Mouse (Mus musculus) megakaryocyte progenitor cell, adult 5-6 weeks (primary cell): Measurements from ENCODE around the gene Taar7a. TPM values are rescaled to one million over a fixed set of nuclear protein-coding genes. Genes with fewer than 3 reads are reported as not detected.

ENCODE experiments used
- ATAC-seq: replicated peaks from 2 replicates; pipeline ENCODE4 v1.8.0; 2016; ENCODE audit warnings: mild to moderate bottlenecking, moderate TSS enrichment, inconsistent platforms; ENCODE audit not compliant: poor library complexity
- total RNA-seq, 2 experiments: library from RNA; stranded (forward) in 1 of 2; stranded (reverse) in 1 of 2; fragments of 157-497, 149-512 nt in 1 of 2; fragments of 200-1000 nt in 1 of 2; gene quantifications; 2 replicates each; pipeline versions ENCODE4 v1.2.3 to v1.2.4; 2015 to 2017

Gene Taar7a
- total RNA-seq (2015): not detected in 2 replicates
- total RNA-seq (2017): not detected in 2 replicates

DNA sequence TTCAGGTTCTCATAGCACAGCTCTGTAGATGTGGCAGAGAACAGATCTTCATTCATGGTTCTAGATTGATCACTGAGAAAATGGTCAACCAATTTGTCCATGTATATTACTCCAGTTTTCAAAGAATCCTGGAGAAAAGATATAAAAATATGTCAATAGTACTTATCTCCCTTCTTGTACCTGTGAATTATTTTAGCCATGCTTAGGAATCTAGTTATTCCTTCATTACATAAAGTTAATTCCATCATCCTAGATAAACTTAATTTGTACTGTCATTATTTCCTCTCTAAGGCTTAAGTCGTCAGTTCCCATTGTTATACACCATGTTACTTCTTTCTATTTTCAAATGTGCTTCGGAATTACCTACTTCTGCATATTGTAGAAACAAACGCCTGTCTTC is at the start of gene Taar7a:
Taar7a (minus strand) TSS at position 101 of the 400 bp plus-strand sequence.
- no peak for ATAC-seq

DNA sequence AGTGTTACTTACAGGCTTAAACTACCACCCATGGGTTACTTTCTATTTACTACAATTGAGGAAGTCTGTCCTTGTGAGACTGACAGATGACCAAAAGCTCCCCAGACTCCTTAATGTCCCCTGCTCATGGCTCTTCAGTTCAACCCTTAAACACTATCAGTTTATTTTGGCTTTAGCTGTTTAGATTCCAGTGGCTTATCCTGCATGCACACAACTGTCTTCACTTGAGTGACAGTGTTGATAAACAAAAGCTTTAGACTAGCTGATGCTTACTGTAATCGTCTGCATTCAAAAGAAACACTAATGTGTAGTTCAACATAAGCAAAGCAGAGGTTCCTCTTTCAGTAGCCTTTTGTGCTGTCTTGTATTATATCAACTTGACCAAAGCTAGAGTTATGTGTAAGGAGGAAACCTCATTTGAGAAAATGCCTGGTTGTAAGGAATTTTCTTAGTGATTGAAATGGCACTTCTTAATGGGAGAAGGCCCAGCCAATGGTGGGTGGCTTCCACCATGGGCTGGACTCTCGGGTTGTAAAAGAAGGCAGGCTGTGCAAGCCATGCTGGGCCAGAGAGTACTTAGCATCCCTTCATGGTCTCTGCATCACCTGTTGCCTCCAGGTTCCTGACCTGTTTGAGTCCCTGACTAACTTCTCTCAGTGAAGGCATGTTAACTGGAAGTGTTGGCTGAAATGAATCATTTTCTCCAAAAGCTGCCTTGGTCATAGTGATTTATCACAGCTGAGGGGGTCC is 47.0 kb upstream of the Taar7a start:
- peak; percentile 96 for ATAC-seq

DNA sequence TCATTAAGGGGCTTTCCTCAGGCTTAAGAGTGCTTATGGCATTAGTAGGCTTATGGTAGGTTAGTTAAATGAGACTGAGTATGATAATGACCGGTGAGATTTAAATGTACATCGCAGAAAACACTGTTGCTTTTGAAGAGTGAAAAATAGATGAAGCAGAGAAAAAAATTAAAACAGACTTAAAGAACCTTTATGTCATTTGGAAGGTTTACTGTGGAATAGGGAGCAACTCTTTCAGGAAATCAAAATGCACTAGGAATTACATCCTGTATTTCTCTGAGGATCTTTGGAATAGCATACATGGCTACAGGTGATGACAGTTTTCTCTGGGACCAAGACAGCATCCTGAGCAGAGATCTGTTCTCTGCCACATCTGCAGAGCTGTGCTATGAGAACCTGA is 44.0 kb upstream of the Taar7a start, which contains the start of gene Taar7e:
Taar7e (plus strand) TSS at position 301 of the 400 bp plus-strand sequence.
- ATAC-seq: no peak

DNA sequence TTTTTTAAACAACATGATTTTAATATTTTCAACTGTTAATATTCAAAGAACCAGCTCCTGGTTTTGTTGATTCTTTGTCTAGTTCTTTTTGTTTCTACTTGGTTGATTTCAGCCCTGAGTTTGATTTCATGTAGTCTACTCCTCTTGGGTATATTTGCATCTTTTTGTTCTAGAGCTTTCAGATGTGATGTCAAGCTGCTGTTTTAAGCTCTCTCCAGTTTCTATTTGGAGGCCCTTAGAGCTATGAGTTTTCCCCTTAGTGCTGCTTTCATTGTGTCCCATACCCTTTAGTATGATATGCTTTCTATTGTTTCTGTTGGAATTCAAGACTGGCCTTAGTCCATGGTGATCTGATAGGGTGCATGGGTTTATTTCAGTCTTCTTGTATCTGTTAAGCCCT is 38.1 kb upstream of the Taar7a start:
- no peak for ATAC-seq

- ATAC-seq: no peak
These were observed 33.6 kb upstream of the Taar7a start, which contains the start of gene Taar7d for GRCm38 (mm10) chr10:24026922-24027321. Taar7d (plus strand) TSS chr10:24027222.

- no peak; the same call in 1 of the 2 replicates for ATAC-seq
These were observed 14.9 kb upstream of the Taar7a start for GRCm38 (mm10) chr10:24008143-24008542.

DNA sequence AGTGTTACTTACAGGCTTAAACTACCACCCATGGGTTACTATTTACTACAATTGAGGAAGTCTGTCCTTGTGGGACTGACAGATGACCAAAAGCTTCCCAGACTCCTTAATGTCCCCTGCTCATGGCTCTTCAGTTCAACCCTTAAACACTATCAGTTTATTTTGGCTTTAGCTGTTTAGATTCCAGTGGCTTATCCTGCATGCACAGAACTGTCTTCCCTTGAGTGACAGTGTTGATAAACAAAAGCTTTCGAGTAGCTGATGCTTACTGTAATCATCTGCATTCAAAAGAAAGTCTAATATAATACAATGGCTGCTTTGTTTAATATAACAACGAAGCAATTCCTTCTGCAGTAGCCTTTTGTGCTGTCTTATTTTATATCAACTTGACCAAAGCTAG is 13.8 kb upstream of the Taar7a start:
- ATAC-seq: peak; percentile 90

DNA sequence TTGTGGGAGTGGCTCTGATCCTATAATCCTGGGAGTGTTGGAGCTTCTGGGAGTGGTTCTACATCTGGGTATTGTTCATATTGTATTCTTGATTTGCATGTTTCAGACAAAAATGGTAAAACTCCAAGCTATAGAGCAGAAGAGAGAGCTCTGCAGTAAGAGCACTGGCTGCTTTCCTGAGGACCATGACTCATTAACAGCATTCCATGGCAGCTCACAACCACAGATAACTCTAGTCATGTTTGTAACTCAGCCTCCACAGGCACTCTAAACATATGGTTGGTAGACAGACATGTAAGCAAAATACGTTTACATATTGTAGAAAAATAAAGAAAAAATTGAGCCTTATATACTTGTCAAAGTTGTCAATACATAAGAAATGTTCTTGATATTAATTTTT is 13.2 kb upstream of the Taar7a start:
- no peak for ATAC-seq

DNA sequence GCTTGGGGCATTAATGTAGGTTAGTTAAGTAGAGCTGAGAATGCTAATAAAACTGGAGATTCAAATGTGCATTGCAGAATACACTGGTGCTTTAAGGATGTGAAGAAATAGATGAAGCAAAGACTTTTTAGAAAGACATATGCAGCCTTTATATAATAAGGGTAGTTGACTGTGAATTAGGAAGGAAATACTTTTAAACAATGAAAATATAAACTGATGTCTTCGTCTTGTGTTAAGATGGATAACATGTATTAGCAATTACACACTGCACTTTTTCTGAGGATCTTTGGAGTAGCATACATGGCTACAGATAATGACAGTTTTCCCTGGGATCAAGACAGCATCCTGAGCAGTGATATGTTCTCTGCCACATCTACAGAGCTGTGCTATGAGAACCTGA is 6.4 kb upstream of the Taar7a start, which contains the start of gene Taar7b:
Taar7b (plus strand) TSS at position 301 of the 400 bp plus-strand sequence.
- no peak for ATAC-seq

GRCm38 (mm10) chr10:23986419-23986818 is 6.9 kb downstream of the Taar7a start:
- peak; percentile 61 for ATAC-seq

DNA sequence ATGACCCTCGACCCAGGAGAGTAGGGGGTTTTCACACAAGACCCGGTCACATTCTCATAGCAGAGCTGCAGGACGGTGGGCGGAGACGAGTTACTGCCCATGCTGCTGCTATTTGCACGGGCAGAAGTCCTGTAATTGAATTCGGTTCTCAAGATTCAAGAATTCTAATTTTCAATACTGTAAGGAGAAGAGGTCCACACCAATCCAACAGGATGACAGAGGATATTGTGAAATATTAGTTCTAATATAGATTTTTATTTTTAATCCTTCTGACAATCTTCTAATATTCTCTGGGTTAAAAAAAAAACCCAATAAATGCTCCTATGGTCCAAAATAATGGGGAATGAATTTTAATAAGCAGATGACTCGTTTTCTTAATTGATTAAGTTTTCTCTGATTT is 7.7 kb downstream of the Taar7a start, which contains the start of gene Taar6:
Taar6 (minus strand) TSS at position 101 of the 400 bp plus-strand sequence.
- no peak for ATAC-seq

GRCm38 (mm10) chr10:23978901-23979705 is 14.2 kb downstream of the Taar7a start:
- ATAC-seq: peak; percentile 100

GRCm38 (mm10) chr10:23977958-23978357 is 15.3 kb downstream of the Taar7a start:
- no peak for ATAC-seq

DNA sequence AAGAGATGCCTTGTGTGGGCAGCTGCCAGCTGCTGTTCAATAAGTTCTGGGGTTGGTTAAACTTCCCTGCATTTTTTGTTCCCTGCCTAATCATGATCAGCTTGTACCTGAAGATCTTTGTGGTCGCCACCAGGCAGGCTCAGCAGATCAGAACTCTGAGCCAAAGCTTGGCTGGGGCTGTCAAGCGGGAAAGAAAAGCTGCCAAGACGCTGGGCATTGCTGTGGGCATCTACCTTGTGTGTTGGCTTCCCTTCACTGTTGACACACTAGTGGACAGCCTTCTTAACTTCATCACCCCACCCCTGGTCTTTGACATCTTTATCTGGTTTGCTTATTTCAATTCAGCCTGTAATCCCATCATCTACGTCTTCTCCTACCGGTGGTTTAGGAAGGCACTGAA is 22.0 kb downstream of the Taar7a start:
- no peak for ATAC-seq

DNA sequence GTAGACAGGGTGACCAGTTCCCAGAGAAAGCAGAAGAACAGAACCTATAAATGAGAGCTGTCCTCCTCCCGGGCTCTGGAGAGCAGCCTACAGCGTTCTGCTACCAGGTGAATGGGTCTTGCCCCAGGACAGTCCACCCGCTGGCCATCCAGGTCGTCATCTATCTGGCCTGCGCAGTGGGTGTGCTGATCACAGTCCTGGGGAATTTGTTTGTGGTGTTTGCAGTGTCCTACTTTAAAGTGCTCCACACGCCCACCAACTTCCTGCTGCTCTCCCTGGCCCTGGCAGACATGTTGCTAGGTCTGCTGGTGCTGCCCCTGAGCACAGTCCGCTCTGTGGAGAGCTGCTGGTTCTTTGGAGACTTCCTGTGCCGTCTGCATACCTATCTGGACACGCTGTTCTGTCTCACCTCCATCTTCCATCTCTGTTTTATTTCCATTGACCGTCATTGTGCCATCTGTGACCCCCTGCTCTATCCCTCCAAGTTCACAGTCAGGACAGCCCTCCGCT is 22.6 kb downstream of the Taar7a start, which contains the start of gene Taar5:
Taar5 (plus strand) TSS at position 51 of the 510 bp plus-strand sequence.
- no peak for ATAC-seq

GRCm38 (mm10) chr10:23964921-23965610 is 28.2 kb downstream of the Taar7a start:
- peak; percentile 58 for ATAC-seq

DNA sequence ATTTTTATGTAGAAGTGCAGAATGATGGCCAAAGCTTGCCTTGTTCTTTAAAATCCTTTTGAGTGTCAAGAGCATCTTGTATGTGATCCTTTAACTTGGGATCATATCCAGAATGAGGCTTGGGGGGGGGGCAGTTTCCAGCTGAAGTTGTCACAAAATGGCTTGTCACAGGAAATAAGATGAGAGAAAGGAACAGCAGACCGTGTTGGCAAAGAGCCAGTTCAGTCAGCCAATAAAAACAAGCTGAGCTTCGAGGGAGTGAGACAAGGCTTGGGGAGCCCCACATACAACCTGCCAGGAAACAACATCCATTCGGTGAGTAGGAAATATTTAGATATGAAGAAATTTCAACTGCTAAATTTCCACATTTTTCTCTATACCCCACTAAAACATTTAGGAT is 29.8 kb downstream of the Taar7a start:
- ATAC-seq: no peak

- ATAC-seq: peak; percentile 87
These were observed 32.8 kb downstream of the Taar7a start, which contains the start of gene Taar4 for GRCm38 (mm10) chr10:23960444-23960915. Taar4 (plus strand) TSS chr10:23960494.

DNA sequence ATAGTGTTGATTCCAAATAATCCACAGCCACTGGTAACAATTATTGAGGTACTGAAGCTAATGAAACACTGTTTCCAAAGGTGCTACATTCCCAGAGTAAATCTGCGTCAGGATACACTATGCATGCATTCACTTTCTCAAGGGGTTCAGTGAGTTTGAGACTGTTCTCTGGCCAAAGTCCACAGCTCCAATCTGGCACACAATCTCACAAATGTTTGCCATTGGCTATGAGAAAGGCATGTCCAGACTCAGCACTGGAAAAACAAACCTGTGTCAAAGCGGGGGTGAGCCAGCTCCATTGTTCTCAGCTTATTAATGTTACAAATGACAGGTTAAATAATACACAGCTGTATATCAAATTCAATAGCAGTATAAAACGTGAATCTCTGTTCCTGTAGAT is 34.2 kb downstream of the Taar7a start:
- no peak for ATAC-seq

GRCm38 (mm10) chr10:23951714-23952113 is 41.6 kb downstream of the Taar7a start:
- no peak for ATAC-seq
